Mouse (Mus musculus): Measurements from ENCODE around the gene St6galnac3. TPM values are rescaled to one million over a fixed set of nuclear protein-coding genes. Genes with fewer than 3 reads are reported as not detected.

The St6galnac3 gene
- total and polyA plus RNA-seq, 2 experiments from 2014 or later, result 7.3 to 9.9 TPM

DNA sequence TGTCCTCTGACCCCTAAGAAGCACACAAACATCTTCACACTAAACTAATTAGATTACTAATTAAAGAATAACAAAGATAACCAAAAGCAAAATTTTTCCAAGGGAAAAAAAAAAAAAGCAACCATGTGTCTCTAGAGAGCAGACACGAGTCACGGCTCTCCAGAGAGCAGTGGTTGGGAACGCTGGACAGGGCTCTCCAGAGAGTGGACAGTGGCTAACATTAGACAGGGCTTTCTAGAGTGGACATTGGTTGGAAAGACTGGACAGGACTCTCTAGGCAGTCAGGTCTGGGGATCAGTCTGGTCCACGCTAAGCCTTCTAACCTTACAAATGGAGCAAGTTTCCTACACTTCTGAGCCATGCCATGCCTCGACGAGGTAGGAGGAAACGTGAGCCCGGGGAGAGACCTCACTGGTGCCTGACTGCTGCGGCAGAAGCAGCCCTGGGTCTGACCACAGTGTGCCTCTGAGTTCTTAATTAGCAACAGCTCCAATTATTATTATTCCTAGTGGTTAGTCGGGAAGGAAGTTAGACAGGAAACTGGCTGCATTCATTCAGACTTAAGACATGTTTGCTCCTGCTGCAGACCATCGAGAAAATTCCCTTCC lies 32.7 kb downstream of the St6galnac3 start:
- Histone ChIP-seq H3K4me1 (ENCODE audit: insufficient read depth, low read length) (no peaks in the 10 kb centered on the region; the same call in 1 of the 2 replicates), H3K9me3 (ENCODE audit: low read length) (no peaks in the 10 kb centered on the region), H3K4me3 (ENCODE audit: low read length) (no peak overlapping the region), H3K4me2 (ENCODE audit: low read depth, low read length) (no peak overlapping the region), H3K36me3 (ENCODE audit: insufficient read depth, low read length) (no peaks in the 10 kb centered on the region), H3K27ac (no peak overlapping the region), H3K9ac (replicated peaks; ENCODE audit: low read length) (no peak overlapping the region), H3K27me3 (ENCODE audit: insufficient read depth, low read length) (no peaks in the 10 kb centered on the region)
- WGBS, result 74% methylated on average over 11 of the region's 11 CpGs
- DNase-seq (ENCODE audit: low spot score) (no peak), ATAC-seq (no peak)
- TF ChIP-seq CTCF (IDR thresholded peaks at IDR 0.05; ENCODE audit: low read depth), result no peak

DNA sequence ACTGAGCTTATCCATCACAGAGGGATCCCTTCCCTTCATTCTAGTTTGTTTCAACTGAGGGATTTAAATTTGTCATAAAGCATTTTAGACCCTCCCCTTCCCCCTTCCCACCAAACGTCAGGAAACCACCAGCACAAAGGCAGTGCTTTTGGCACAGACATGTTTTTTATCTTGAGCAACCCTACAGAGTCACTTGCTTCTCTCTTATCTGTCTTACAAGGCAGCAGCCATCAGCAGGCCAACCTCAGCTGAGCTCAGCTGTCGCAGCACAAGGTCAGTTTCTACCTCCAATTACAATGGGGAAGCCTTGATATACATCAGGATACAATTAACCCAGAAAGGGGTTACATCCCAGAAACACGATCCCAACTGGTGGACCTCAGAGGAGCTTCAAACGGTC lies 33.4 kb downstream of the St6galnac3 start:
- Histone ChIP-seq H3K4me2 (ENCODE audit: low read depth, low read length) (no peak overlapping the region), H3K27ac (no peak overlapping the region), H3K4me3 (ENCODE audit: low read length) (no peak overlapping the region), H3K4me1 (ENCODE audit: insufficient read depth, low read length) (no peaks in the 10 kb centered on the region; the same call in 1 of the 2 replicates), H3K9ac (replicated peaks; ENCODE audit: low read length) (no peak overlapping the region), H3K36me3 (ENCODE audit: insufficient read depth, low read length) (no peaks in the 10 kb centered on the region), H3K9me3 (ENCODE audit: low read length) (no peaks in the 10 kb centered on the region), H3K27me3 (ENCODE audit: insufficient read depth, low read length) (no peaks in the 10 kb centered on the region)
- WGBS, result 60% methylated on average over 4 of the region's 4 CpGs
- no peak for TF ChIP-seq CTCF (IDR thresholded peaks at IDR 0.05; ENCODE audit: low read depth)
- ATAC-seq (no peak), DNase-seq (ENCODE audit: low spot score) (no peak)

DNA sequence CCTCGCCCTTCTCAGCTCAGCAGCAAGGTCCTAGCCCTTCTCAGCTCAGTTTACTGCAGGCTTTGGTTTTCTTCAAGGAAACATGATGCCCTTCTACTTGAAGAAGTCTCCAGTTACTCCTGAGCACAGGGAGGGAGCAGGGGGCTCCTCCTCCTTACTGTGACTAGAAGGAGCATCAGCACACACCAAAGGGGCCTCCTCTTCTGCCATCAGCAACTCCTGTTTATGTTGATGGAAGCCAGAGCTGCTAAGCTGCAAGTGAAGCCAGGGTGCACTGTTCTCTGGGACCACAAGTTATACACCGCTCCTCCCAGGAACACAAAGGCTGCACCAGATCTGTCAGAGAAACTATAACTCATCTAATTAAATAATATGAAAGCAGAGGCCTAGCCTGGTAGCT lies 34.4 kb downstream of the St6galnac3 start:
- TF ChIP-seq CTCF (IDR thresholded peaks at IDR 0.05; ENCODE audit: low read depth), result no peak
- Histone ChIP-seq H3K27ac (peak overlapping the region; percentile 8; the same call in 1 of the 2 replicates), H3K4me1 (ENCODE audit: insufficient read depth, low read length) (no peaks in the 10 kb centered on the region; the same call in 1 of the 2 replicates), H3K4me3 (ENCODE audit: low read length) (no peak overlapping the region), H3K27me3 (ENCODE audit: insufficient read depth, low read length) (no peaks in the 10 kb centered on the region), H3K36me3 (ENCODE audit: insufficient read depth, low read length) (no peaks in the 10 kb centered on the region), H3K9ac (replicated peaks; ENCODE audit: low read length) (no peak overlapping the region), H3K4me2 (ENCODE audit: low read depth, low read length) (no peak overlapping the region), H3K9me3 (ENCODE audit: low read length) (no peaks in the 10 kb centered on the region)
- DNase-seq (ENCODE audit: low spot score) (no peak), ATAC-seq (peak; percentile 59; the same call in 1 of the 2 replicates)
- 77% methylated on average over 2 of the region's 2 CpGs for WGBS

DNA sequence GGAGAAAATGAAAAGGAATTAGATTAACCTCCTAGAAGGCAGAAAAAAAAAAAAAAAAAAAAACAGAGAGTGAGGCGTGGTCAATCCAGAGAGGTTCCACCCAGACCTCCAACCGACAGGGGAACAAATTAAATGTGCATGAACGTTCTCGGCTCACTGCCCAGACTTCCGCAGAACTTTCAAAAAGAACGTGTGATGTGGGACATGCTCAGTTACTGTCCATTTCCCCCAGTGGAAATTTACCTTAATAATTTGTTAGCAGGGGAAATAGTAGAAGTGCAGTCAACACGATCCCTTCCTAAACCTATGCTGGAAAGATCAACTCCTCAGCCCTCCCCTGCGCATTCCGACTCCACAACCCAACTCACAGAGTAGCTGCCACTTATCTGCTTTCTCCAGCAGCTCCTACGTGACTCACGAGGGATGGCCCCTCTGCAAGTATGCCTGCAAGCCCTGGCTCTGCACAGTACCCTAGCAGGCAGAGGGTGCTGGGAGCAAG lies 35.1 kb downstream of the St6galnac3 start:
- 38% methylated on average over 11 of the region's 11 CpGs for WGBS
- Histone ChIP-seq H3K9me3 (ENCODE audit: low read length) (no peaks in the 10 kb centered on the region), H3K4me3 (ENCODE audit: low read length) (no peak overlapping the region), H3K36me3 (ENCODE audit: insufficient read depth, low read length) (no peaks in the 10 kb centered on the region), H3K27ac (no peak overlapping the region), H3K9ac (replicated peaks; ENCODE audit: low read length) (no peak overlapping the region), H3K4me1 (ENCODE audit: insufficient read depth, low read length) (no peaks in the 10 kb centered on the region; the same call in 1 of the 2 replicates), H3K27me3 (ENCODE audit: insufficient read depth, low read length) (no peaks in the 10 kb centered on the region), H3K4me2 (ENCODE audit: low read depth, low read length) (no peak overlapping the region)
- ATAC-seq (0 out of 2 replicates have a peak, but pooled peaks have one; percentile 38), DNase-seq (ENCODE audit: low spot score) (peak; percentile 39)
- no peak for TF ChIP-seq CTCF (IDR thresholded peaks at IDR 0.05; ENCODE audit: low read depth)

DNA sequence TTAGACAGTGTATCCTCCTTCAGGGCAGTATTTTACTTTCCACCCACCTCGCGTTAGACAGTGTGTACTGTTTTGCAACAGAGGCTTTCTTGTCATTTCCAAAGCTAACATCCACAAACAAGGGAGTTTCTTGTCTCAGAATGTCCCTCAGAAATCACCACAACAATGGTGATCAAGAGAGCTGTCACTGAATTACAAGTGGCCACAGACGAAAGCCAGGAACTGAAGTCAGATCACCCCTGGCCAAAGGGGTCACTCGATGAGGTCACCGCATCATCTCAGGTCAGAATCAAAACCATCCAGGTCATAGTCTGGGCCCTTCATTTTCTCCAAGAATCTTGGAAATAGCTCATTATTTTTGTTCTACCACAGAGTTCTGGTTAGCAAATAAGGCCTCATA lies 37.1 kb downstream of the St6galnac3 start:
- no peak for ATAC-seq
- no peaks in the 10 kb centered on the region for H3K9me3 ChIP-seq (ENCODE audit: low read length)
- 78% methylated on average over 5 of the region's 5 CpGs for WGBS
- H3K9ac ChIP-seq (replicated peaks; ENCODE audit: low read length), result no peak overlapping the region
- DNase-seq (ENCODE audit: low spot score), result no peak
- no peak overlapping the region for H3K27ac ChIP-seq
- no peak overlapping the region for H3K4me3 ChIP-seq (ENCODE audit: low read length)
- H3K36me3 ChIP-seq (ENCODE audit: insufficient read depth, low read length), result no peaks in the 10 kb centered on the region
- no peaks in the 10 kb centered on the region for H3K27me3 ChIP-seq (ENCODE audit: insufficient read depth, low read length)
- H3K4me1 ChIP-seq (ENCODE audit: insufficient read depth, low read length), result no peaks in the 10 kb centered on the region; the same call in 1 of the 2 replicates
- TF ChIP-seq CTCF (IDR thresholded peaks at IDR 0.05; ENCODE audit: low read depth), result no peak
- no peak overlapping the region for H3K4me2 ChIP-seq (ENCODE audit: low read depth, low read length)

DNA sequence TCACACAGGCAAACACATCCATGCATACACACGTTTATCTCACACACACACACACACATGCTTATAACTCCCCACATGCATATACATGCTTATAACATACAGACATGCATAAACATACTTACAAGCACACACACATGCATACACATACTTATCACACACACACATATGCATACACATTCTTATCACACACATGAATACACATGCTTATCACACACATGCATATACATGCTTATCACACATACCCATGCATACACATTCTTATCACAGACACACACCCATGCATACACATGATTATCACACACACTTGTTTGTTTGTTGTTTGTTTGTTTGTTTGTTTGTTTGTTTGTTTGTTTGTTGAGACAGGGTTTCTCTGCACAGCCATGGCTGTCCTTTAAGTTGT lies 40.1 kb downstream of the St6galnac3 start:
- Histone ChIP-seq H3K9ac (replicated peaks; ENCODE audit: low read length) (no peak overlapping the region), H3K9me3 (ENCODE audit: low read length) (no peaks in the 10 kb centered on the region), H3K27me3 (ENCODE audit: insufficient read depth, low read length) (no peaks in the 10 kb centered on the region), H3K27ac (no peak overlapping the region), H3K36me3 (ENCODE audit: insufficient read depth, low read length) (no peaks in the 10 kb centered on the region), H3K4me3 (ENCODE audit: low read length) (no peak overlapping the region), H3K4me2 (ENCODE audit: low read depth, low read length) (no peak overlapping the region), H3K4me1 (ENCODE audit: insufficient read depth, low read length) (no peaks in the 10 kb centered on the region; the same call in 1 of the 2 replicates)
- DNase-seq (ENCODE audit: low spot score), result no peak
- 95% methylated on average over 1 of the region's 1 CpGs for WGBS
- ATAC-seq, result no peak
- no peak for TF ChIP-seq CTCF (IDR thresholded peaks at IDR 0.05; ENCODE audit: low read depth)

DNA sequence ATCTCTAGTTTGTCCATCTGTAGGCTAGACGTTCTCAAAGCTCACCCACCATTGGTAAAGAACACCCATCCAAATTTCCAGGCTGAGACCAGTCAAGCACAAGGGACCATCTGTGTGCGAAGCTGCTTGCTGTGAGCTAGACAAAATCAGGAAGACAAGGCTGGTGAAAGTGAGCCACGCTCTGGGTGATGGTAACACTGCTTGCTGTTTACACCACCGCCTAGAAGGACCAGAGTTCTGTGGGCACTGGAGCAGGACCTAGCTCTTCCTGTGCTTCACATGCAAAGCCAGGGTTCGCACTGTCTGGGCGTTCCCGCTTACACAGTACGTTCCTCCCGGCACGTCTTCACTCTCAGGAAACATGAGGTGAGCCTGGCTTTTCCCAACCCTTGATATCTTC lies 42.7 kb downstream of the St6galnac3 start:
- ATAC-seq, result no peak

More for the DNA sequence above, 42.7 kb downstream of the St6galnac3 start:
- no peaks in the 10 kb centered on the region for H3K9me3 ChIP-seq (ENCODE audit: low read length)
- no peaks in the 10 kb centered on the region for H3K27me3 ChIP-seq (ENCODE audit: insufficient read depth, low read length)
- no peak overlapping the region for H3K4me2 ChIP-seq (ENCODE audit: low read depth, low read length)
- no peak for TF ChIP-seq CTCF (IDR thresholded peaks at IDR 0.05; ENCODE audit: low read depth)
- no peak overlapping the region for H3K4me3 ChIP-seq (ENCODE audit: low read length)
- no peak overlapping the region for H3K9ac ChIP-seq (replicated peaks; ENCODE audit: low read length)
- no peaks in the 10 kb centered on the region for H3K4me1 ChIP-seq (ENCODE audit: insufficient read depth, low read length)
- 88% methylated on average over 10 of the region's 10 CpGs for WGBS
- no peak overlapping the region for H3K27ac ChIP-seq
- no peak for DNase-seq (ENCODE audit: low spot score)
- no peaks in the 10 kb centered on the region for H3K36me3 ChIP-seq (ENCODE audit: insufficient read depth, low read length)
